Mouse (Mus musculus) thymus, adult 2 months (tissue): ENCODE measurements at regions not wholly inside any gene's neighbourhood (a gene's known extent, or its start where the extent isn't known, plus 50 kb on each side); places are given as distances from the start of the nearest gene placed in this dataset.

Experiments
- CTCF ChIP-seq: fragments of 200-500 bp; IDR thresholded peaks from 2 replicates; pipeline ENCODE4 v1.5.1; 2012; ENCODE audit warnings: mild to moderate bottlenecking, control low read depth, low read length, moderate library complexity, borderline replicate concordance; ENCODE audit not compliant: control insufficient read depth, poor library complexity, insufficient read depth; ENCODE audit errors: extremely low read depth
- POLR2A ChIP-seq: fragments of 200-500 bp; IDR thresholded peaks from 2 replicates; pipeline ENCODE4 v1.6.1; 2012; ENCODE audit warnings: mild to moderate bottlenecking, low read length, control low read depth, moderate library complexity; ENCODE audit not compliant: control insufficient read depth, poor library complexity, insufficient read depth; ENCODE audit errors: extremely low read depth

GRCm38 (mm10) chr10:60891476-60892170 is 60.2 kb upstream of the Unc5b start:
- TF ChIP-seq POLR2A (no peak), CTCF (no peak)
